Mouse (Mus musculus): ENCODE measurements around the gene Setdb1. TPM values are rescaled to one million over a fixed set of nuclear protein-coding genes. Genes with fewer than 3 reads are reported as not detected.

The Setdb1 gene
- polyA plus RNA-seq, 1 experiment from 2014 or later, result 66.2 TPM

DNA sequence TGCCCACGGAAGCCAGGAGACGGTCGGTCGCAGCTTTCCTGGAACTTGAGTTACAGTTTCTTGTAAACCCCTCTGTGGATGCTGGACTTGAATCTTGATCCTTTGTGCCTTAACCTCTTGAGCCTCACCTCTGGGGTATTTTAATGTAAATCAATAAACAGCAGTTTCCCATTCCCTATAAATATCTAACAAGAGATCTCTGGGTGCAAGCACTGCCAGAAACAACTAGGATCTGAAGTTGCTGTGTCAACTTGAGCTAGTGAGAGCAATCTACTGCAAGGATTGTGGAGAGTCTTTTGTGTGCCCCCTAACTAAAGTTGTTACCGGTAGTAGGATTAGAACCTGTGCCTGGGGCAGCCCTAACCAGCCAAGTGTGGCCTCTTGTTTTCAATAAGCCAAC lies 71.6 kb downstream of the Setdb1 start:
- peaks cover 23% of the 10 kb centered on the region for H3K36me3 ChIP-seq (replicated peaks)
- no peak overlapping the region for H3K4me2 ChIP-seq
- H3K9me3 ChIP-seq, result no peaks in the 10 kb centered on the region
- H3K4me3 ChIP-seq (replicated peaks), result no peak overlapping the region
- H3K27me3 ChIP-seq, result no peaks in the 10 kb centered on the region
- peaks cover 19% of the 10 kb centered on the region for H3K4me1 ChIP-seq
- no peak for ATAC-seq (ENCODE audit: low FRiP score)
- 90% methylated on average over 5 of the region's 5 CpGs for WGBS
- H3K27ac ChIP-seq, result no peak overlapping the region
- H3K9ac ChIP-seq, result no peak overlapping the region

DNA sequence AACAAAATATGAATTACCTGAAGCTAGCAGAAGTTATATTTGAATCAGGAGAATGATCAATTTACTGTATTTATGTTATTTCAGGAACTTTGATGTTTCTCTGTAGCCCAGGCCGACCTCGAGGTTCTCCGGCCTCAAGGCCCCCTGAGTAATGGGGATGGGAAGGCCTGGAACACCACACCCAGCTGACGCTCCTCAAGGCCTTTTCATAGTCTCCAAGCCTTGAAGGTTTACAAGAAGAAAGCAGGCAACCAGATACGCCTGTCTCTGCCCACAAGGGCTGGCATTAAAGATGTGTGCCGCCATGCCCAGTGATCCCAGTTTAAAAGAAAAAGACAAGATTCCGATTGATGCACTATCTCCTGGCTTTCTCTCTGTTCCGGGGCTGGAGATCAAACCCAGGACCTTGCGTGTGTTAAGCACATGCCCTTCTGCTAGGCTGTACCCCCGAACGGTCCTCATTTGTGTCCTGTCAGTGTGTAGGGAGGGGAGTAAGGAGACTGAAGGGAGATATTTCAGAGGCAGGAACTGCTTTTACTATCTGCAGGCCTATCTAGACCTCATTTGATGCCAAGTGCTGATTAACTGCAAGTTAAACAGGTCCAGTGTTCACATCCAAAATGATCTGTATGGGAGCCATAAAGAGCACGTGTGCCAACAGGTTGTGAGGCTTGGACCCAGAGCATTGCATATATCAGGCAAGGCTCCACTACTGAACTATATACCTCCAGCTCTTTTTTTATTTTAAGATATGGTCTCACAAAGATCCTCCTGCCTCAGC lies 72.3 kb downstream of the Setdb1 start:
- Histone ChIP-seq H3K27ac (no peak overlapping the region), H3K4me2 (peak overlapping the region; percentile 74), H3K4me3 (replicated peaks) (no peak overlapping the region)

DNA sequence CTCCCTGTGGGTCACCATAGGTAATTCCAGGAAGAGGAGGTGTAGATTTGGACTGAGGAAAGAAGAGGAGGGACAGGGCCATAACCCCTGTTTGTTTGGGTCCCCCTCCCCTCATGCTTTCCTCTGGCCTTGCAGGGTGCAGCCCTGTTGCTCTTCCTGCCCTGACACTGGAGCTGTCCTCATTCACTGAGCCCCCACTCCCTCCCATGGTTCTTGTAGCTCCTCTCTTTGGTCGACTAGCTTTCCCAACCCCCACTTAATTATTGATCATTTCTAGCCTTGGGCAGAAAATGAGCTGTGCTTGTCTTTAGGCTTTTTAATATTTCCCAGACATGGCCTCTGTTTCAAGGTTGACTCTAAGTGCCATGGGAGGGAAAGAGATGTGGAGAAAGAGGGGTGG lies 72.9 kb downstream of the Setdb1 start:
- peak overlapping the region; percentile 74 for H3K4me2 ChIP-seq
- no peak for ATAC-seq (ENCODE audit: low FRiP score)
- H3K27me3 ChIP-seq, result no peaks in the 10 kb centered on the region
- H3K9ac ChIP-seq, result peak overlapping the region; percentile 76
- H3K4me1 ChIP-seq, result peaks cover 19% of the 10 kb centered on the region
- no peaks in the 10 kb centered on the region for H3K9me3 ChIP-seq
- 36% methylated on average over 1 of the region's 1 CpGs for WGBS
- peaks cover 15% of the 10 kb centered on the region for H3K36me3 ChIP-seq (replicated peaks)
- peak overlapping the region; percentile 70 for H3K4me3 ChIP-seq (replicated peaks)
- H3K27ac ChIP-seq, result 0 out of 2 replicates have a peak overlapping the region, but pooled peaks have one; percentile 95

More for the DNA sequence above, 72.3 kb downstream of the Setdb1 start:
- 94% methylated on average over 12 of the region's 12 CpGs for WGBS
- no peak for ATAC-seq (ENCODE audit: low FRiP score)
- no peaks in the 10 kb centered on the region for H3K27me3 ChIP-seq
- peaks cover 19% of the 10 kb centered on the region for H3K4me1 ChIP-seq
- H3K9me3 ChIP-seq, result no peaks in the 10 kb centered on the region
- peaks cover 20% of the 10 kb centered on the region for H3K36me3 ChIP-seq (replicated peaks)
- H3K9ac ChIP-seq, result no peak overlapping the region; the same call in 1 of the 2 replicates

DNA sequence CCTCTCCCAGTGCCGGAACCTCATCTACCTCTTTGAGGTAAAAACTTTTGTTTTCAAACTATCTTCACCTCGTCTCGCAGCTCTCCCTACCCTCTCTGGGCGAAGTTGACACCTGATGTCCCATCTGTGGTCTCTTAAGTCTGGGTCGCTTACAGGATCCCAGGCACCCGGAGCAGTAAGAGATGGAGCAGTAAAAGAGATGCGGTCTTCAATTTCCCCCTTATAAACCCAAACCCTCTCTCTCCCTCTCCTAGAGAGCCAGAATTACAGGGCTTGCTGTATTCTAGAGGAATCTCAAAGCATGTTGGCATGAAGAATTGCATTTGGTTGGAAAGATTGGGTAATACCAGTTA lies 73.4 kb downstream of the Setdb1 start:
- Histone ChIP-seq H3K27me3 (no peaks in the 10 kb centered on the region), H3K27ac (peak overlapping the region; percentile 95), H3K4me1 (peaks cover 19% of the 10 kb centered on the region), H3K36me3 (replicated peaks) (peaks cover 13% of the 10 kb centered on the region), H3K9ac (peak overlapping the region; percentile 76), H3K4me3 (replicated peaks) (peak overlapping the region; percentile 70), H3K9me3 (no peaks in the 10 kb centered on the region), H3K4me2 (peak overlapping the region; percentile 74)
- 2% methylated on average over 7 of the region's 7 CpGs for WGBS
- no peak for ATAC-seq (ENCODE audit: low FRiP score)

DNA sequence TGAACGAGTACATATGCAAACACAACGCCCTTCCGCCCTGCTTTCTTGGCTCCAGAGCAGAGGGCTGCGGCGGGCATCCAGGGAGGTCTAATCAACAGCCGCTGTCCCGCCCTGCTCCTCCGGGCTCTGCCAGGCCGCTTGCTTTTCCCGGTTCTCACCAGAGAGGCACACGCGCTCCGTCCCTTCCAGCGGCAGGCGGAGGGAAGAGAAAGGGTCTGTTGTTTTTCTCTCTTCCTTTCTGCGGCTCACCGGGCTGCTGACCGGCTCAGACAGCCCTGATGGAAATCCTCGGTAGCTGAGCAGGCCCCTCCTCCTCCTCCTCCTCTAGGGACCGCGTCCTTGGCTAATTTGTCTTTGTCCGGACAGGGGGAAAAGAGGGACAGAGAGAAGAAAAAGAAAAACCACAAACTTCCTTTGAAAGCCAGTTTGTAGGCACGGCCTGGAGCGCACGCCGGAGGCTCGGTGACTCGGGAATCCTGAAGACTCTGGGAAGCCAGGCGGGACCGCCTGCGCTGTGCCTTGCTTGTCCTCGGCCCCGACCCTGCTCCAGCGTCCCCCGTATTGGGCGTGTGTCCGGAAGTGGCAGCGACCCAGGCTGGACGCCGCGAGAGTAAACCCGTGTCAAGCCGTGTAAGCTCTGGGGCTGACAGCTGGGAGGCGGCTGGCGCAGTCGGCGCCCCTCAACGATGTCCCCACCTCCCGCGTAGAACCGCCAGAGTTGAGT lies 74.0 kb downstream of the Setdb1 start:
- Histone ChIP-seq H3K27me3 (no peaks in the 10 kb centered on the region), H3K9me3 (no peaks in the 10 kb centered on the region), H3K4me1 (peaks cover 19% of the 10 kb centered on the region), H3K27ac (peak overlapping the region; percentile 95), H3K4me3 (replicated peaks) (peak overlapping the region; percentile 70), H3K4me2 (peak overlapping the region; percentile 74), H3K36me3 (replicated peaks) (peaks cover 8% of the 10 kb centered on the region), H3K9ac (peak overlapping the region; percentile 76)
- ATAC-seq (ENCODE audit: low FRiP score), result peak; percentile 69
- WGBS, result under 1% methylated on average over 48 of the region's 51 CpGs

DNA sequence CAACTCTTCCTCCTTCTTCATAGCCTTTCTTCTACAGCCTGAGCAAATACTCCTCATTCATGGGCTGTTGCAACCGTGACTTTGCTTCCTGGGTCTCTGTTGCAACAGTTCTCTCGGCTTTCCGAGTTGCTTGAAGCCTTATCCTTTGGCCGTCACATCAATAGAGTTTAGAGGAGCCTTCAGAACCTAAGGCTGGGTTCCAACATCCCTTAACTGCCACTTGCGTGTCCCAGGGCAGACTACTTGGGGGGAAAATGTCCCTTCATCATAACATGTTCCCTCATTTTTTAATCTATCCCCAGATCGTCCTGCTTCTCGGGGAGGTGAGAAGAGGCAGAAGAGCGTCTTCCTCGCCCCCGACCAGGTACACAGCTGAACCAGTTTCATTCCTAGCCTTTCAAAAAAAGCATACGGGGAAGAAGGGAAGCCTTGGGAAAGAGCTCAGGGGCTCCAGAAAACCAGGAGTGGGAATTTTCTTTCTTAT lies 74.6 kb downstream of the Setdb1 start:
- H3K9ac ChIP-seq, result peak overlapping the region; percentile 76
- H3K36me3 ChIP-seq (replicated peaks), result peaks cover 2% of the 10 kb centered on the region
- peak overlapping the region; percentile 74 for H3K4me2 ChIP-seq
- H3K27ac ChIP-seq, result peak overlapping the region; percentile 95
- no peaks in the 10 kb centered on the region for H3K9me3 ChIP-seq
- H3K4me3 ChIP-seq (replicated peaks), result peak overlapping the region; percentile 70
- peaks cover 19% of the 10 kb centered on the region for H3K4me1 ChIP-seq
- 1% methylated on average over 11 of the region's 11 CpGs for WGBS
- no peak for ATAC-seq (ENCODE audit: low FRiP score)
- H3K27me3 ChIP-seq, result no peaks in the 10 kb centered on the region

DNA sequence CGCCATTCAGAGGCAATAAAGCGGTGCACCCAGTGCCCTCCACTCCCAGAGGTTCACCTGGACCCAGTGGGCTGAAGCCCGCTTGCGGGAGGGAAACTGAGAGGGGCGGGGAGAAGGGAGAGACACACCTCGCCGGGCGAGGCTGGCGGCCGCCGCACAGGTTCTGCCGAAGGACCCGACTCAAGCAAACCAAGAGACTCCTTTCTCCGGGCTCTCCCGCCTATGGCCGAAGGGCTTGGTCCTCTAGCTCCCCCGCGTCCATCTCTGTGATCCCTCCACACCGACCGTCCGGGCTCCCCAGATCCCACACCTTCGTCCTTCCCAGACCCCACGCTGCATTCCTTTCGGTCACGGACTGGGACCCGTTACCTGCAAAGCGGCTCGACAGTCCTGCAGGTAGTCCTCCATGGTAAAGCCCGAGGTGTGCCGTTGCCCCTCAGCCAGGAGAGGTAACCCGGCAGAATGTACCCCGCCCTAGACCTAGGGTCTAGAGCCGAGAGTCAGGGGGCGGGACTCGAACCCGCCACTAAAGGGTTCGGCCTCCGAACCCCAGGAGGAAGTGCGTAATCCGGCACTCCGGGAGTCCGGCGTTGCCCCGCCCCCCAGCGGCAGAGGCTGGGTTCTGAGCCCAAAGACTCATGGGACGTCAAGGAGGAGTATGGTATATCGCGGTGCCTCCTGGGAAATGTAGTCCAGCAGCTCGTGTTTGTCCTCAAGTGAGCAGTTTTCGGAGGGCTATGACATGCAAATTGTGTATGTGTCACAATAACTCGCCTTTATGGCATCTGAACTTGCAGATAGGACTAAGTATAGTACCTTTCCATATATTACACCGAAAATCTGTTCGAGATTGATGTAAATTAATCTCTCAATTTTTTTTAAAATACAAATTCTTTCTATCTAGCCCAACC lies 75.5 kb downstream of the Setdb1 start, which contains the start of the genes Mindy1 and Prune1:
Gene Mindy1 (plus strand): TSS at position 130 of the 911 bp plus-strand sequence.
Gene Prune1 (minus strand): TSS at position 861 of the 911 bp plus-strand sequence.
- WGBS, result under 1% methylated on average over 53 of the region's 53 CpGs
- Histone ChIP-seq H3K27me3 (no peaks in the 10 kb centered on the region), H3K4me3 (replicated peaks) (peak within 1 kb of the TSS; percentile 70), H3K27ac (peak within 1 kb of the TSS; percentile 95), H3K4me2 (peak within 1 kb of the TSS; percentile 74), H3K36me3 (replicated peaks) (no peaks in the 10 kb centered on the region; the same call in 1 of the 2 replicates), H3K9me3 (no peaks in the 10 kb centered on the region), H3K4me1 (peaks cover 19% of the 10 kb centered on the region), H3K9ac (peak within 1 kb of the TSS; percentile 76)
- peak; percentile 94 for ATAC-seq (ENCODE audit: low FRiP score)

DNA sequence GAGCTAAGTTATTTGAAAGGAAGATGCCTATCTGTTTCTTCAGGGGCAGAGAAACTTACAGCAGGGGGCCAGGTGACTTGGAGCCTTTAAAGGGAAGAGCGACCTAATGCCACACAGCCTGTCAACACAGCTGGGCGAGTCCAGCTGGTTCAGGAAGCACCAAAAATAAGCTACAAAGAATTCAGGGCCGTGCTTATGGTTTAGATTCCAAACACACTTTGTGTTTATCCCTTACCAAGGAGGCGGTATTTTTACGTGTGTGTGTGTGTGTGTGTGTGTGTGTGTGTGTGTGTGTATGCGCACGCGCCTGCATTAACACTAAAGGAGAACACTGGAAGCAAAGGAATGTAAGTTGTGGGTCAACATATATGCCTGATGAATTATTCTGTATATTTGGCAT lies 76.3 kb downstream of the Setdb1 start:
- H3K9ac ChIP-seq, result peak overlapping the region; percentile 75; the same call in 1 of the 2 replicates
- H3K27ac ChIP-seq, result peak overlapping the region; percentile 4
- H3K9me3 ChIP-seq, result no peaks in the 10 kb centered on the region
- peak overlapping the region; percentile 70 for H3K4me3 ChIP-seq (replicated peaks)
- ATAC-seq (ENCODE audit: low FRiP score), result no peak
- H3K4me2 ChIP-seq, result peak overlapping the region; percentile 74
- H3K27me3 ChIP-seq, result no peaks in the 10 kb centered on the region
- WGBS, result 35% methylated on average over 8 of the region's 8 CpGs
- H3K36me3 ChIP-seq (replicated peaks), result no peaks in the 10 kb centered on the region; the same call in 1 of the 2 replicates
- H3K4me1 ChIP-seq, result peaks cover 19% of the 10 kb centered on the region

DNA sequence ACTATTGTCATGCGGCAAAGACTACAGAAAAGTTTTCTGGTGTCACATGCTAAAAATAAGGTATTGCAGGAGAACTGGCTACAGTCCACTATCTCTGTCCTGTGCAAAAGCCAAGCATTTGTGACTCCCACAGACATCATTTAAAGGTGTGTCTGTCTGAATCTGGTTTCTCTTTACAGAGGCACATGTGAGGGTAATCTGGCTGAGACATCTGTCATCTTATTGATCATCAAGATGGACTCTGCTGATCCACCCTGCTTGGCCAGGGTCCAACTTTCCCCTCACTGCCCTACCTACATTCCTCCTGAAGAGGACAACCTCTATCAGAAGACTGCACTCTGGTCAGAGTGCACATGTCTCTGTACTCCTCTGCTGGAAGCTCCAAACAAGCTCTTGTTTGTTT lies 79.9 kb downstream of the Setdb1 start:
- H3K27me3 ChIP-seq, result no peaks in the 10 kb centered on the region
- H3K27ac ChIP-seq, result no peak overlapping the region
- no peaks in the 10 kb centered on the region for H3K9me3 ChIP-seq
- H3K9ac ChIP-seq, result no peak overlapping the region
- peaks cover 4% of the 10 kb centered on the region; the same call in 1 of the 2 replicates for H3K36me3 ChIP-seq (replicated peaks)
- H3K4me2 ChIP-seq, result no peak overlapping the region
- no peak for ATAC-seq (ENCODE audit: low FRiP score)
- H3K4me3 ChIP-seq (replicated peaks), result no peak overlapping the region
- 93% methylated on average over 1 of the region's 1 CpGs for WGBS
- peaks cover 5% of the 10 kb centered on the region for H3K4me1 ChIP-seq

DNA sequence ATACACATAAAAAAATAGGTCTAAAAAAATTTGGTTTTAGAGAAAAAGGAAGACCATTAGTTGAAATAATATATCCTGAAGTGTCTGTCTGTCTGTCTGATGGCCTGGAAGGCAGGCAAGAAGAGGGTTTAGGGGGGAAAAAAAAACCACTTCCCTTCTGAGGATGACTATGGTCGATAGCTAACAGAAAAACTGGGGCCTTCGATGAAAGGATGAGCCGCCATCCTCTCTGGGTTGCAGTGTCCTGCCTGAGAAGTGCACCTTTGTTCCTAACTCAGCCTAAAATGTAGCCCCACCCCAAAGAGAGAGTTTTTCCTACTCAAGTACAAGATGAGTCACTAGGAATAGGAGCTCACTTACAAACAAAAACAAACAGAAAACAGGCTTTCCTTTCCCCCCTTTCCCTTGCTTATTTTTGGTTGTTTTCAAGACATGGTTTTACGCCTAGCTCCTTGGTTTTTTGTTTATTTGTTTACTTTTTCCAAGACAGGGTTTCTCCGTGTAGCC lies 80.5 kb downstream of the Setdb1 start:
- Histone ChIP-seq H3K4me1 (peaks cover 4% of the 10 kb centered on the region), H3K9ac (no peak overlapping the region), H3K4me3 (replicated peaks) (no peak overlapping the region), H3K36me3 (replicated peaks) (peaks cover 4% of the 10 kb centered on the region; the same call in 1 of the 2 replicates), H3K9me3 (no peaks in the 10 kb centered on the region), H3K27me3 (no peaks in the 10 kb centered on the region), H3K4me2 (no peak overlapping the region), H3K27ac (no peak overlapping the region)
- no peak for ATAC-seq (ENCODE audit: low FRiP score)
- 80% methylated on average over 5 of the region's 5 CpGs for WGBS

DNA sequence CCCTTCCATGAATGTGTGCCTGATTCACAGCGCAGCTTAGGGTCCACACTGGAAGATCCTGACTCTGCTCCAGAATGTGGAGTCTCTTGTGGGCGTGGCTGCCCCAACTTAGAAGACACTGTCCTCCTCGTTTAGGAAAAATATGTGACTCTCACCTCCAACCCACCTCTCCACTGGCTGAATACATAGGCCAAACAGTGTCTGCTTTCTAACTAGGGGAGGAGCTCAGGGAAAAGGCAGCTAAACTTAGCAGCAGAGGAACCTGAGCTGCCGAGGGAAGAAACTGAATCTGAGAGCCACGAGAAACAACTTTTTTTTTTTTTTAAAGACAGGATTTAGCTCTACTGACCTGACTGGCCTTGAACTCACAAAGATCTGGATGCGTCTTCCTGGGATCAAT lies 81.8 kb downstream of the Setdb1 start:
- WGBS, result 82% methylated on average over 6 of the region's 6 CpGs

More for the DNA sequence above, 81.8 kb downstream of the Setdb1 start:
- Histone ChIP-seq H3K4me1 (no peaks in the 10 kb centered on the region), H3K27me3 (no peaks in the 10 kb centered on the region), H3K27ac (no peak overlapping the region), H3K9me3 (no peaks in the 10 kb centered on the region), H3K9ac (no peak overlapping the region), H3K36me3 (replicated peaks) (peaks cover 4% of the 10 kb centered on the region; the same call in 1 of the 2 replicates), H3K4me3 (replicated peaks) (no peak overlapping the region), H3K4me2 (no peak overlapping the region)
- no peak for ATAC-seq (ENCODE audit: low FRiP score)

All from forebrain, embryonic 12.5 days (tissue).